Mouse (Mus musculus) liver, postnatal 0 days (tissue): ENCODE measurements around the gene Pwp1. TPM values are rescaled to one million over a fixed set of nuclear protein-coding genes. Genes with fewer than 3 reads are reported as not detected.
A peak's percentile ranks its signal among the peaks of the same experiment; 100 is the strongest.

Source experiments
- ATAC-seq: fragments of 200-750 bp; cut with Nextera tagmentation; 2 replicates; pipeline ENCODE4 v1.8.0; 2017; ENCODE audit warnings: mild to moderate bottlenecking, moderate library complexity
- DNase-seq: peaks from one replicate; pipeline ENCODE4 v3.0.0-alpha.2; 2016
- H3K27ac ChIP-seq: fragments of 300-500 bp; sonication (generic); 2 replicates; pipeline ENCODE4 v1.5.1; 2014; ENCODE audit warnings: antibody characterized with exemption, moderate library complexity, mild to moderate bottlenecking, low read depth
- H3K27me3 ChIP-seq: fragments of 300-500 bp; sonication (generic); 2 replicates; pipeline ENCODE4 v1.6.1; 2014; ENCODE audit warnings: low read length, control low read depth, mixed read lengths; ENCODE audit not compliant: insufficient read depth
- H3K36me3 ChIP-seq: fragments of 300-500 bp; sonication (generic); replicated peaks from 2 replicates; pipeline ENCODE4 v1.6.1; 2014; ENCODE audit warnings: mild to moderate bottlenecking, control low read depth, low read length, moderate library complexity, mixed read lengths; ENCODE audit not compliant: insufficient read depth
- H3K4me1 ChIP-seq: fragments of 300-500 bp; sonication (generic); 2 replicates; pipeline ENCODE4 v1.6.1; 2014; ENCODE audit warnings: antibody characterized with exemption, mild to moderate bottlenecking, control low read depth; ENCODE audit not compliant: insufficient read depth
- H3K4me2 ChIP-seq: fragments of 300-500 bp; sonication (generic); 2 replicates; pipeline ENCODE4 v1.6.1; 2014; ENCODE audit warnings: low read depth, mild to moderate bottlenecking, low read length, moderate library complexity, mixed read lengths
- H3K4me3 ChIP-seq: fragments of 300-500 bp; sonication (generic); 2 replicates; pipeline ENCODE4 v1.5.1; 2014; ENCODE audit warnings: low read depth, low read length
- H3K9ac ChIP-seq: fragments of 300-500 bp; sonication (generic); replicated peaks from 2 replicates; pipeline ENCODE4 v1.6.1; 2014; ENCODE audit warnings: mild to moderate bottlenecking, moderate library complexity
- H3K9me3 ChIP-seq: fragments of 300-500 bp; sonication (generic); 2 replicates; pipeline ENCODE4 v1.6.1; 2016; ENCODE audit warnings: mild to moderate bottlenecking, control low read depth, low read length, mixed read lengths
- CTCF ChIP-seq: sonication (generic); IDR thresholded peaks from 2 replicates; pipeline ENCODE4 v1.5.1; 2016; ENCODE audit warnings: antibody characterized with exemption, low read depth
- EP300 ChIP-seq: IDR thresholded peaks from 2 replicates; pipeline ENCODE4 v1.6.1; 2016; ENCODE audit warnings: antibody characterized with exemption, low read depth, mild to moderate bottlenecking
- WGBS: fragments of 180-500 bp; shearing (Covaris S2); extraction: QIAGEN DNeasy Blood & Tissue Kit; methylation state at CpG from one replicate; pipeline ENCODE4 v1.1.7; 2014; ENCODE audit not compliant: insufficient replicate concordance; 5-methylcytosine and 5-hydroxymethylcytosine counted together
- polyA plus RNA-seq: library from polyadenylated mRNA; unstranded; fragments of >200 nt; fragmentation: Nextera tagmentation; extraction: Ambion mirVana; gene quantifications from 2 replicates; pipeline ENCODE4 v1.2.1, GENCODE M21; 2015

The Pwp1 gene
- polyA plus RNA-seq, 1 experiment from 2014 or later: 20.1 TPM

GRCm38 (mm10) chr10:85927676-85928445 is 98.6 kb downstream of the Pwp1 start, which contains the start of gene Ascl4:
TSS of gene Ascl4 (plus strand) at chr10:85927681.
- no peak for ATAC-seq
- no peak for TF ChIP-seq EP300
- peak; percentile 15 for DNase-seq
- Histone ChIP-seq H3K4me1 (0 out of 2 replicates have a peak, but pooled peaks cover 4% of the 10 kb centered on the region), H3K36me3 (no peaks in the 10 kb centered on the region), H3K9me3 (no peaks in the 10 kb centered on the region), H3K27me3 (peaks cover 26% of the 10 kb centered on the region), H3K27ac (no peak within 1 kb of the TSS), H3K4me2 (peak within 1 kb of the TSS; percentile 75), H3K4me3 (peak within 1 kb of the TSS; percentile 50), H3K9ac (no peak within 1 kb of the TSS)
- 3% methylated on average over 23 of the region's 23 CpGs for WGBS

GRCm38 (mm10) chr10:85928499-85929207 is 99.4 kb downstream of the Pwp1 start:
- Histone ChIP-seq H3K9ac (no peak overlapping the region), H3K27ac (no peak overlapping the region), H3K27me3 (peaks cover 26% of the 10 kb centered on the region), H3K4me2 (peak overlapping the region; percentile 75), H3K36me3 (no peaks in the 10 kb centered on the region), H3K4me1 (0 out of 2 replicates have a peak, but pooled peaks cover 4% of the 10 kb centered on the region), H3K9me3 (no peaks in the 10 kb centered on the region), H3K4me3 (peak overlapping the region; percentile 50)
- TF ChIP-seq CTCF (peak; percentile 40), EP300 (no peak)
- DNase-seq (peak; percentile 50), ATAC-seq (peak; percentile 50; the same call in 1 of the 2 replicates)
- WGBS: under 1% methylated on average over 63 of the region's 63 CpGs

- Histone ChIP-seq H3K4me2 (no peak overlapping the region), H3K27ac (no peak overlapping the region), H3K36me3 (no peaks in the 10 kb centered on the region), H3K4me3 (no peak overlapping the region), H3K9me3 (no peaks in the 10 kb centered on the region), H3K9ac (no peak overlapping the region), H3K27me3 (peaks cover 26% of the 10 kb centered on the region), H3K4me1 (0 out of 2 replicates have a peak, but pooled peaks cover 4% of the 10 kb centered on the region)
- 55% methylated on average over 11 of the region's 11 CpGs for WGBS
- TF ChIP-seq EP300 (no peak), CTCF (no peak)
- DNase-seq: no peak
- no peak for ATAC-seq
Observed at GRCm38 (mm10) chr10:85929208-85929591, 99.9 kb downstream of the Pwp1 start.

- DNase-seq: no peak
- H3K27me3 ChIP-seq: peaks cover 26% of the 10 kb centered on the region
- no peak overlapping the region for H3K27ac ChIP-seq
- H3K4me1 ChIP-seq: 0 out of 2 replicates have a peak, but pooled peaks cover 4% of the 10 kb centered on the region
- WGBS: 81% methylated on average over 11 of the region's 11 CpGs
- H3K4me2 ChIP-seq: no peak overlapping the region
- no peak for TF ChIP-seq CTCF
- TF ChIP-seq EP300: no peak
- ATAC-seq: no peak
- H3K36me3 ChIP-seq: no peaks in the 10 kb centered on the region
- no peaks in the 10 kb centered on the region for H3K9me3 ChIP-seq
- no peak overlapping the region for H3K4me3 ChIP-seq
- no peak overlapping the region for H3K9ac ChIP-seq
Observed at GRCm38 (mm10) chr10:85929962-85930361, 100.7 kb downstream of the Pwp1 start.

GRCm38 (mm10) chr10:85936280-85936965 is 107.1 kb downstream of the Pwp1 start:
- H3K36me3 ChIP-seq: peaks cover 43% of the 10 kb centered on the region
- H3K27ac ChIP-seq: no peak overlapping the region
- no peaks in the 10 kb centered on the region for H3K4me1 ChIP-seq
- no peaks in the 10 kb centered on the region for H3K27me3 ChIP-seq
- H3K9ac ChIP-seq: no peak overlapping the region
- H3K4me3 ChIP-seq: no peak overlapping the region
- ATAC-seq: no peak
- TF ChIP-seq EP300 (no peak), CTCF (no peak)
- no peak overlapping the region for H3K4me2 ChIP-seq
- H3K9me3 ChIP-seq: no peaks in the 10 kb centered on the region
- 89% methylated on average over 6 of the region's 6 CpGs for WGBS
- DNase-seq: no peak

Other genes starting within 250 kb of the Pwp1 start
- 2.8 and 2.9 TPM in 2 replicates for gene Prdm4, start 87.6 kb downstream of the Pwp1 start, polyA plus RNA-seq
- not detected in 2 replicates for gene Ascl4, start 98.2 kb downstream of the Pwp1 start, polyA plus RNA-seq
- 50.0 and 51.9 TPM in 2 replicates for gene Rtcb, start 128.3 kb downstream of the Pwp1 start, polyA plus RNA-seq
- gene Bpifc, start 182.4 kb downstream of the Pwp1 start, polyA plus RNA-seq: not detected in 2 replicates
- gene Fbxo7, start 192.5 kb downstream of the Pwp1 start, polyA plus RNA-seq: 28.7 and 28.9 TPM in 2 replicates